Mouse (Mus musculus): ENCODE results near the gene Ndufa3. TPM values are rescaled to one million over a fixed set of nuclear protein-coding genes. Genes with fewer than 3 reads are reported as not detected.
"Not testable (repeated sequence)": the region's sequence is repeated elsewhere in the genome, so short reads cannot be mapped to it uniquely, and the experiment has no call there.

Ndufa3 gene
- total RNA-seq (2021): 100 to 1,000 TPM; 577 to 589 TPM

DNA sequence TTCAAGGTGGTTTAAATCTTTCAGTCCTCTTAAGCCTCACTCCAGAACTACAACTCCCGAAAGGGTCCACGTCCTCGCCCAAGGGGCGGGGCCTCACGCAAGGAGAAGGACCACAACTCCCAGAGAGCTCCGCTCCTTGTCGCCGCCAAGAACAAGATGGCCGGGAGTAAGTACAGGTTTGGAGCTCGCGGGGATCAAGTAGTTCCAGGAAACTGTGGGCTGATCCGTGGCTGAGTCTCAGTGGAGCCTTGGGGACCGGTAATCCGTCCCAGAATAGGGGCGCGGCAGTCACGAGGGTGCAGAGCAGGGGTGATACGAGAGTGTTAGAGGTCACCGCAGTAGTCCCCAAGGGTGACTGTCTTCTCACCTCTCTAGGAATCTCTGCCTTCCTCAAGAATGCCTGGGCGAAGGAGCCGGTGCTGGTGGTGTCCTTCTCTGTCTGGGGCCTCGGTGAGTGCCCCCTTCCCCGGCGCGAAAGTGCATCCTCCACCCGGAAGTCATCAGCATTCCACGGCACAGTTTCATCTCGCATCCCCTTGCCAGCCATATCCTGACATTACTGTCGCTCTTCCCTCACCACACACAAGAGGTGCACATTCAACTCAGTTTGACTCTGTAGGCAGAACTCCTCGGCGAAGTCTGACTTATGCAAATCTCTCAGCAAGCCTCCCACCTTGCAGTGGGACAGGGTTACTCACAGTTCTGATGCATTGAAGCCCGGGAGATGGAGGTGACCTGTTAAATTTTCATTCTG is at the start of gene Ndufa3:
Ndufa3 (plus strand) TSS at position 132 of the 754 bp plus-strand sequence.
- DNase-seq: peak; percentile 85 to 88

GRCm38 (mm10) chr7:3569725-3570124 is 47.4 kb upstream of the Ndufa3 start:
- no peak for DNase-seq

- DNase-seq: not testable (repeated sequence)
Measured at GRCm38 (mm10) chr7:3570580-3570979, 46.6 kb upstream of the Ndufa3 start.

DNA sequence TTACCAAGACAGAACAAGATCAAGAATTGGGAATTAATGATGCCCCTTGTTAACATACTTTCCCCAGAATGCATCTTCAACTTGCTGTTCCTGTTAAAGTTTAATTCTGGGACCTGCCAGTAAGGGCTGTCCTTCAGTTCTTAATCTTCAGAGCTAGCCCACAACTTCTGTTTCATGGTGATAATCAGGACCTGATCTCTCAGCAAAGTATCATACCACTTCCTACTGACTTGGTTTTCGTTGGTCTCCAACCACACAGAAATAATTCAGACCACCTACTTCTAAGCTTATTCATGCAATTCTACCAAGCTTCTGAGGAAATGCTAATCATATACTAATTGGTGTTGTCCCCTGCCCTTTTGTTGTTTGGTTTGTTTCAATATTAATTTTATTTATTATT is 45.3 kb upstream of the Ndufa3 start:
- no peak for DNase-seq

DNA sequence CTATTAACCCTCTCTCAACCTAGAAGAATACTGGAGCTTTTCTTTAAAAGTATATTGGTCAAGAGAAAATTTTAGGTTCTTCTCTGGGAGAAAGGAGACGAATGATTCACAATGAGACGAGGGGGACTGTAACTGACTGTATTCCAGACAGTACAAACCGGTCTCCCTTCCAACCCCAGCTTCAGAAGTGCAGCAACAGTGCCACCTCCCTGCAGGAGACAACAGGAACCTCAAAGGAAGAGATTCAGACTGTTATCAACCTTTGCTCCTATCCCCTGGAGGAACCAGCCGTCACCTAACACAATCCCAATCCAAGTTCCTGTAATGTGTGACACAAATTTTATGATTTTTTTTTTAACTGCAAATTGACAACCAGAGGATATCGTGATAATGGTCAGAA is 43.0 kb upstream of the Ndufa3 start:
- DNase-seq: peak; percentile 37 to 41

- DNase-seq: no peak
Measured at GRCm38 (mm10) chr7:3576354-3577124, 40.6 kb upstream of the Ndufa3 start.

- DNase-seq: no peak
Measured at GRCm38 (mm10) chr7:3578196-3578595, 39.0 kb upstream of the Ndufa3 start.

DNA sequence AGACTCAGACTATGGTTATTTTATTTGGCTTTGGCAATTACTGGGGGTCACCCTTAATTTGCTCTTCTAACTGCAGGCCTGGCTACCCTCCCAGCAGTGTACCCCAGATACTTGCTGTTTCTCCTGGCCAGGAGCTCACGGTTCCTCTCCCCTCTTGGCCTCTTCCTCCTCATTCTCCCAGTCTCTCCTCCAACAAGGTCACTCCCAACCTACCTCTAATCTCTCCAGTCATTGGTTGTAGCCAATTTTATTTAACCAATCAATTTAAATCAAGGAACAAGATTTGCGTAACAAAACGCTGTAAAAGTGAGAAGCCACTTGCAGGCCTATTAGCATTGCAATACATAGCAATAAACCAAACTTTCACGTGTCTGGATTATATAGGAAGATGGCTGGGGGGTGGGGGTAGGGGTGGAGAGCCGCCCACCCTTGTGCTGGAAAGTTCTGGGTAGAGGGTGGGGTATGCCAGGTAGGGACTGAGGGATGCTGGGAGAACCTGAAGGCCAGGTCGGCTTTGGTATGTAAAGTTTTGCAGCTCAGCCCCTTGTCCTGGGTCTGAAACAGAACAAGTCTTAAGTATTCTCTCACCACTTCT is 38.1 kb upstream of the Ndufa3 start:
- DNase-seq: no peak

DNA sequence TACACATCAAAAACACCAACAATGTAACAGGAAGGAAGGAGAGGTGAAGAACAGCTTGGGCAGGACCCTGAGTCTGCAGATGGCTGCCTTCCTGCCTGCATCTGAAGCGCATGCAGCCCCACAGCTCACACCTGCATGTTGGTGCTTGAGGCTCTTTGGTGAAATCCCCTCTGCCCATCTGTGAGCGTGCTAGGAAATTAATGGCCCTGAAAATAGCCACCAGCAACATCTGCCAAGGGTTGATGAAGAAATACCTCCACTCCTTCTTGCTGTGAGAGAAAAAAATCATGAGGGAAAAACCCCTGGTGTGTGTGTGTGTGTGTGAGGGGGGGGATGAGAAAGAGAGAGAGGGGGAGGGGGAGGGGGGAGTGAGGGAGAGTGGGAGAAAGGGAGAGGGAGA is 37.1 kb upstream of the Ndufa3 start:
- DNase-seq: no peak

DNA sequence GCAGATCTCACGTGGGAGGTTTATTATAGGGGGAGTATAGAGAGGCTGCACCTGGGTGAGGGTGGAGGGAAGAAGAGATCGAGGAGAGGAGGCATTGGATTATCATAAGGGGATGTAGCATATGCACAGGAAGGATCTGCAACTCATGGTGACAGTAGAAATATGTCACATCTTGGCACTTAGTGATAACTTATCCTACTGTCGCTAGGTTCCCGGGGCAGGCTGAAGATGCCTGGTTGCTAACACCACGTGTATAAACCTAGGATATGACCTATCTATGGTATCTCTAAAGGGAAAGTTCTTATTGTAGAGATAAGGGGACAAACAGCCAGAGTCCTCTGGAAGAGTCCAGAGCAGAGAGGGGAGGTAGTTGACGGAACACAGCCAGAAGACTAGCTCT is 31.4 kb upstream of the Ndufa3 start:
- no peak for DNase-seq

DNA sequence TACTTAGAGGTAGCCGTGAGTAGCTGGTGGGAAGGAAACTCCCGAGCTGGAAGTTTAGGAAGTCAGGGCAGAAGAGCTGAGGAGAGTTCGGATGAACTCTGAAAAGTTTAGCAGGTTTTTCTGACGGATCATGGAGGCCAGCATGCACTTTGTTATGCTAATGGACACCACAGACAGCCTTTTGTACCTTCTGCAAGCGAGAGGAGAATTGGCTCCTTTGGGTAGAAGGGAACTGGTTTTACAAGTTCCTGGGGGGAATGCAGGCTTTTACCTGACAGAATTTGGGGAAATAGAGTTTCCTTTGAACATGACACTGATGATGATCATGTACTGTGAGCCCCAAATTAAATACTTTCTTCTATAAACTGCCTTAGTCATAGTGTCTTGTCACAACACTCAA is 30.9 kb upstream of the Ndufa3 start:
- DNase-seq: no peak

GRCm38 (mm10) chr7:3587292-3587691 is 29.9 kb upstream of the Ndufa3 start:
- DNase-seq: no peak

- no peak for DNase-seq
Measured at GRCm38 (mm10) chr7:3590550-3590949, 26.6 kb upstream of the Ndufa3 start.

- DNase-seq: no peak
Measured at GRCm38 (mm10) chr7:3591534-3591933, 25.6 kb upstream of the Ndufa3 start.

- DNase-seq: no peak
Measured at GRCm38 (mm10) chr7:3593855-3594254, 23.3 kb upstream of the Ndufa3 start.

DNA sequence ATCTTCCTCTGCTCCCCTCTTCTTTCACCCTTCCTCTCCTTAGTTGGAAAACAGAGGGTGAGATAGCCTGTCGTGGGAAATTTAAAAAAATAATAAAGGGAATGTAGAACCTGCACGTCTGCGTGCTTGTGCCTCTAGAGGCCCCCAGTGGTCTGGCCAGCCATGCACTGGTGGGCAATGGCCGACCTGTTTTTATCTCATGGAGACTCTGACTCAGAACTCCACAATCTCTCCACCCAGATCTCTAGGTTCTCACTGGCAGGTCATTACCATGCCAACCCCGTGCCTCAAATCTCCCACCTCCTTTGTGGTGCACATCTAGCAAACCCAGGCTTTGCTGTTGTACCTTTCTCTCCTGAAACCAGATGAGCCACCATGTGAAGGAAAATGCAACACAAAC is 22.5 kb upstream of the Ndufa3 start:
- DNase-seq: no peak

GRCm38 (mm10) chr7:3595146-3595545 is 22.0 kb upstream of the Ndufa3 start:
- DNase-seq: no peak

GRCm38 (mm10) chr7:3597755-3598154 is 19.4 kb upstream of the Ndufa3 start:
- DNase-seq: not testable (repeated sequence)

- DNase-seq: peak; percentile 28 to 51
Measured at GRCm38 (mm10) chr7:3601119-3601518, 16.1 kb upstream of the Ndufa3 start.

- DNase-seq: no peak
Measured at GRCm38 (mm10) chr7:3606798-3607197, 10.4 kb upstream of the Ndufa3 start.

- no peak for DNase-seq
Measured at GRCm38 (mm10) chr7:3607391-3607790, 9.8 kb upstream of the Ndufa3 start.

- no peak for DNase-seq
Measured at GRCm38 (mm10) chr7:3608668-3609067, 8.5 kb upstream of the Ndufa3 start.

DNA sequence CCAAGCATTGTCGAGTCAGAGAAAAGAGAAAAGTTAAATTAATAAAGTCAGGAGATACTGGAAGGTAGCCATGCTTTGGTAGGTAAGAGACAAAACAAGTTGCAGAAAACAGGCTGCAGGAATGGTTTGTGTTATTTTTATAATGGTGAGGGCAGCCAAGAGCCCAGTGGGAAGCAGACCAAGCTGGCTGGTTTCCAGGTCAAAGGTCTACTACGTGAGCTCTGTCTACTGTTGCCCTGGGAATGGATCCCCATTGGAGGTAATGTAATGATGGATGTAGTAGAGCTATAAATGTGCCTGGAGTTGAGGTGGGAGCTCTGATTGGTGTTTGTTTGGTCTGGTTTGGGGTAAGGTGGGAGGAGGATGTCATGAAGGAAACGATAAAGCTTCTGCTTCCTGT is 8.1 kb upstream of the Ndufa3 start:
- no peak for DNase-seq

DNA sequence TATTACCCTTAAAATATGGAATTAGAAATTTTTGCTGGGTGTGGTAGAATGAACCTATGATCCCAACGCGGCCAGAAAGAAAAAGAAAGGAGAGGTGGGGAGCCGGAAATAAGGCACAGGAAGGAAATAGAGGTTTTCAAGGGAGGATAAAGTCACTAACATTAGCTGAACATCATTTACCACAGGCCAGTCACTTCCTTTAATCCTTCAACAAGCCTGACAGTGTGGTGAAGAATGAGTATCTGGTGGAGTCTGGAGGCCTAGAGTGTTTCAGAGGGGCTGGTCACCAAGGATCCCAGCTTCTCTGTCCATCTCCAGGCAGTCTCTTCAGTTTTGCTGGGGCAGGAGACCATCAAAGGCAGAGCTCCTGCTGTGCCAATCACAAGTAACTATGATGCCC is 6.7 kb upstream of the Ndufa3 start:
- DNase-seq: no peak
